ENCODE assay signal across 8 mouse cellular contexts in genomic region chr6:99205587-99206436, GRCm38 (mm10).
DNase-seq lines count a peak whose midpoint lies in the region; ATAC-seq and TF ChIP-seq lines count a peak whose summit lies in the region.

No protein-coding gene starts in this region.

- no peak for TF ChIP-seq CTCF in liver, embryonic 14.5 days (IDR thresholded peaks at IDR 0.05; ENCODE audit: low read depth)

- peak overlapping the region; percentile 78 for H3K27ac ChIP-seq in midbrain, embryonic 10.5 days (replicated peaks)
- H3K27ac ChIP-seq in midbrain, embryonic 13.5 days = no peak overlapping the region
- H3K27ac ChIP-seq in forebrain, embryonic 11.5 days (ENCODE audit: low read depth, low read length) = no peak overlapping the region
- no peak overlapping the region for H3K27ac ChIP-seq in liver, embryonic 14.5 days
- H3K27ac ChIP-seq in stomach, embryonic 16.5 days (ENCODE audit: low read length) = peak overlapping the region; percentile 65

- no peak for ATAC-seq in midbrain, embryonic 13.5 days
- no peak for ATAC-seq in forebrain, embryonic 11.5 days (replicated peaks; ENCODE audit: low FRiP score)
- no peak for ATAC-seq in liver, embryonic 14.5 days (ENCODE audit: insufficient read depth)
- peak; percentile 35; the same call in 1 of the 2 replicates for ATAC-seq in stomach, embryonic 16.5 days (ENCODE audit: insufficient read depth, low FRiP score)

- H3K27me3 ChIP-seq in midbrain, embryonic 10.5 days (ENCODE audit: low read depth, poor library complexity, severe bottlenecking) = no peaks in the 10 kb centered on the region
- H3K27me3 ChIP-seq in midbrain, embryonic 13.5 days = no peaks in the 10 kb centered on the region
- H3K27me3 ChIP-seq in forebrain, embryonic 11.5 days (ENCODE audit: control insufficient read depth, insufficient read depth, low read length) = no peaks in the 10 kb centered on the region
- no peaks in the 10 kb centered on the region for H3K27me3 ChIP-seq in liver, embryonic 14.5 days (ENCODE audit: control insufficient read depth, insufficient read depth, low read length)
- no peaks in the 10 kb centered on the region for H3K27me3 ChIP-seq in stomach, embryonic 16.5 days (ENCODE audit: control insufficient read depth, insufficient read depth, low read length)

- H3K4me3 ChIP-seq in midbrain, embryonic 10.5 days = peak overlapping the region; percentile 45
- H3K4me3 ChIP-seq in midbrain, embryonic 13.5 days (replicated peaks) = no peak overlapping the region
- no peak overlapping the region for H3K4me3 ChIP-seq in forebrain, embryonic 11.5 days (ENCODE audit: low read depth, low read length)
- no peak overlapping the region for H3K4me3 ChIP-seq in liver, embryonic 14.5 days (ENCODE audit: insufficient read depth in 1 of 2, low read depth in 2 of 2, low read length in 2 of 2)
- no peak overlapping the region for H3K4me3 ChIP-seq in stomach, embryonic 16.5 days (replicated peaks; ENCODE audit: low read length)

- no peak for TF ChIP-seq EP300 in liver, embryonic 14.5 days (IDR thresholded peaks at IDR 0.05; ENCODE audit: low read depth)

- H3K4me1 ChIP-seq in midbrain, embryonic 10.5 days = peaks cover 76% of the 10 kb centered on the region
- peaks cover 70% of the 10 kb centered on the region for H3K4me1 ChIP-seq in midbrain, embryonic 13.5 days (replicated peaks)
- peaks cover 32% of the 10 kb centered on the region for H3K4me1 ChIP-seq in forebrain, embryonic 11.5 days (replicated peaks; ENCODE audit: control insufficient read depth, insufficient read depth, low read length)
- peaks cover 4 to 33% of the 10 kb centered on the region in 2 experiments; a peak in 2 of 4 replicates for H3K4me1 ChIP-seq in liver, embryonic 14.5 days (replicated peaks; ENCODE audit: control insufficient read depth in 2 of 2, insufficient read depth in 2 of 2, low read length in 1 of 2)
- H3K4me1 ChIP-seq in stomach, embryonic 16.5 days (ENCODE audit: control insufficient read depth, insufficient read depth, low read length) = peaks cover 36% of the 10 kb centered on the region

- no peaks in the 10 kb centered on the region for H3K36me3 ChIP-seq in midbrain, embryonic 10.5 days
- no peaks in the 10 kb centered on the region for H3K36me3 ChIP-seq in midbrain, embryonic 13.5 days
- no peaks in the 10 kb centered on the region for H3K36me3 ChIP-seq in forebrain, embryonic 11.5 days (ENCODE audit: control insufficient read depth, insufficient read depth, low read length)
- no peaks in the 10 kb centered on the region for H3K36me3 ChIP-seq in liver, embryonic 14.5 days (replicated peaks; ENCODE audit: control insufficient read depth, insufficient read depth, low read depth)
- H3K36me3 ChIP-seq in stomach, embryonic 16.5 days (ENCODE audit: control insufficient read depth, insufficient read depth, low read length) = no peaks in the 10 kb centered on the region

- WGBS in midbrain, embryonic 10.5 days = 34% methylated on average over 13 of the region's 13 CpGs
- 24% methylated on average over 13 of the region's 13 CpGs for WGBS in midbrain, embryonic 13.5 days
- 27% methylated on average over 13 of the region's 13 CpGs for WGBS in forebrain, embryonic 11.5 days
- 10% methylated on average over 13 of the region's 13 CpGs for WGBS in liver, embryonic 14.5 days (ENCODE audit: insufficient replicate concordance)
- WGBS in stomach, embryonic 16.5 days = 22% methylated on average over 13 of the region's 13 CpGs

- H3K9ac ChIP-seq in midbrain, embryonic 13.5 days (replicated peaks) = no peak overlapping the region
- no peak overlapping the region; the same call in 1 of the 2 replicates for H3K9ac ChIP-seq in forebrain, embryonic 11.5 days (ENCODE audit: low read length)
- H3K9ac ChIP-seq in liver, embryonic 14.5 days (replicated peaks) = no peak overlapping the region
- peak overlapping the region; percentile 43 for H3K9ac ChIP-seq in stomach, embryonic 16.5 days (ENCODE audit: low read length)

- H3K4me2 ChIP-seq in midbrain, embryonic 13.5 days (replicated peaks) = no peak overlapping the region
- H3K4me2 ChIP-seq in forebrain, embryonic 11.5 days (ENCODE audit: low read depth, low read length, severe bottlenecking) = peak overlapping the region; percentile 26; the same call in 1 of the 2 replicates
- H3K4me2 ChIP-seq in liver, embryonic 14.5 days (ENCODE audit: low read depth) = peak overlapping the region; percentile 22
- H3K4me2 ChIP-seq in stomach, embryonic 16.5 days (ENCODE audit: low read depth, low read length) = peak overlapping the region; percentile 42; the same call in 1 of the 2 replicates

- DNase-seq in midbrain, embryonic 10.5 days (ENCODE audit: low spot score) = peak; percentile 21
- no peak for DNase-seq in forebrain, embryonic 11.5 days (ENCODE audit: low spot score)
- DNase-seq in liver, embryonic 14.5 days (ENCODE audit: low read depth in 3 of 3, low spot score in 3 of 3) = no peak
- no peak for DNase-seq in layer of hippocampus, postnatal 10 days (ENCODE audit: low spot score in 2 of 2)
- DNase-seq in ovary, postnatal 14 days (ENCODE audit: low spot score) = no peak
- DNase-seq in left cerebral cortex, adult 8-10 months (ENCODE audit: low spot score in 2 of 2) = no peak

- no peaks in the 10 kb centered on the region for H3K9me3 ChIP-seq in midbrain, embryonic 10.5 days (replicated peaks)
- no peaks in the 10 kb centered on the region for H3K9me3 ChIP-seq in midbrain, embryonic 13.5 days
- H3K9me3 ChIP-seq in forebrain, embryonic 11.5 days (ENCODE audit: control insufficient read depth, low read length) = no peaks in the 10 kb centered on the region
- no peaks in the 10 kb centered on the region for H3K9me3 ChIP-seq in liver, embryonic 14.5 days (ENCODE audit: control insufficient read depth, low read length)
- H3K9me3 ChIP-seq in stomach, embryonic 16.5 days (replicated peaks; ENCODE audit: control insufficient read depth, low read length) = no peaks in the 10 kb centered on the region

Comparison
In these comparisons a context has a peak if more than half of its experiments do, and no peak if none do; other contexts are left out.
1. H3K27ac ChIP-seq: peak in midbrain, embryonic 10.5 days (single experiment) and stomach, embryonic 16.5 days (single experiment); none in midbrain, embryonic 13.5 days (single experiment), forebrain, embryonic 11.5 days (single experiment) and liver, embryonic 14.5 days (single experiment).